Mouse (Mus musculus): ENCODE measurements around the gene BC048403. TPM values are rescaled to one million over a fixed set of nuclear protein-coding genes. Genes with fewer than 3 reads are reported as not detected.

BC048403 gene
- polyA plus RNA-seq, 1 experiment from 2014 or later: 2.8 TPM

DNA sequence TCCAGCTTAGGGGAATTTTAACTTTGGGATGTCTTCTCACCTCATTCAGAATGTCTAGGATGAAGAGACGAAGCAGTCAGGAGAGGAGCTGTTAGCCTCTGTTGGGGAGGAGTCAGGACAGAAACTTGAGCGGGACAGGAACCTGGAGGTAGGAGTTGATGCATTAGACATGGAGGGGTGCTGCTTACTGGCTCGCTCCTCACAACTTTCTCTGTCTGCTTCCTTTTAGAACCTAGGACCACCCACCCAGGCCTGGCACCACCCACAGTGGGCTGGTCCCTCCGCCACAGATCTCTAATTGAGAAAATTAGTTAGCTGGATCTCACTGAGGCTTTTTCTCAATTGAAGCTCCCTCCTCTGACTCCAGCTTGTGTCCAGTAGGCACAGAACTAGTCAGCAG lies 13.2 kb upstream of the BC048403 start:
- ATAC-seq: no peak
- Histone ChIP-seq H3K4me1 (no peaks in the 10 kb centered on the region), H3K9me3 (replicated peaks) (peaks cover 10% of the 10 kb centered on the region; the same call in 1 of the 2 replicates), H3K4me2 (no peak overlapping the region), H3K9ac (no peak overlapping the region), H3K27ac (no peak overlapping the region), H3K36me3 (no peaks in the 10 kb centered on the region), H3K4me3 (no peak overlapping the region), H3K27me3 (replicated peaks) (no peaks in the 10 kb centered on the region)
- 60% methylated on average over 4 of the region's 4 CpGs for WGBS (ENCODE audit: insufficient replicate concordance)

DNA sequence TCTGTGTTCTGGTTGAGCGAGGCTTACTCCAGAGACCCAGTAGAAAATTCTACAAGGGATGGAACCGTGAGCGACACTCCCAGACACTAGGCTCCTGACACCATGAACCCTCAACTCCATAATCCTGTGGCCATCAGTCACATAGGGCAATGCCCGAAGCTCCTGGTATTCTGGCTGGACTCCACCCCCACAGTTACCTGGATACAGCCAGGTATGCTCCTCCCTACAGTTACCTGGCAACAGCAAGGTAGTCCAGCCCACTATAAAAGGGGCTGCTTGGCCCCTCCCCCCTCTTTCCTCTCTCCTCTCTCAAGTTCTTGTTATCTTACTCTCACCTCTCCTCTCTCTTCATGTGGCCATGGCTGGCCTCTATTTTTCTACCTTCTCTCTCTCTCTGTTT lies 12.6 kb upstream of the BC048403 start:
- Histone ChIP-seq H3K9ac (no peak overlapping the region), H3K9me3 (replicated peaks) (peaks cover 3% of the 10 kb centered on the region; the same call in 1 of the 2 replicates), H3K27me3 (replicated peaks) (no peaks in the 10 kb centered on the region), H3K36me3 (no peaks in the 10 kb centered on the region), H3K27ac (no peak overlapping the region), H3K4me3 (no peak overlapping the region), H3K4me1 (no peaks in the 10 kb centered on the region), H3K4me2 (no peak overlapping the region)
- WGBS (ENCODE audit: insufficient replicate concordance): 48% methylated on average over 4 of the region's 4 CpGs
- ATAC-seq: no peak

DNA sequence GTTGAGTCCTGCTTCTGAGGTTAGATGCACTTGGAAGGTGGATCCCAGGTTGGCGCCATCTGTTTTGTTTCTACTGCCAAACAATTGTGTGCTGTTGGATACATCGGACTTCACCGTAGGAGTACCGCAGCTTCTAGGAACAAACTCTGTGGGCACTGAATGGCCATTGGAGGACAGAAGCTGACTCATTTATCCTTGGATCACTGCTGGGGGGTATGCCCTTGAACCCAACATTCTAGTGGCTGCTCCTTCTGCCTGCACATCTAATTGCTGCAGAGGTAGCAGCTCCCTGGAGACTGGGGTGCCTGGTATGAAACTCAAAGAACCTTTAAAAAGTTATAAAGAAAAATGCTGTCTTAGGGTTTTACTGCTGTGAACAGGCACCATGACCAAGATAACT lies 11.5 kb upstream of the BC048403 start:
- Histone ChIP-seq H3K4me2 (no peak overlapping the region), H3K4me1 (no peaks in the 10 kb centered on the region), H3K36me3 (no peaks in the 10 kb centered on the region), H3K27ac (no peak overlapping the region), H3K9me3 (replicated peaks) (no peaks in the 10 kb centered on the region), H3K4me3 (no peak overlapping the region), H3K9ac (no peak overlapping the region), H3K27me3 (replicated peaks) (no peaks in the 10 kb centered on the region)
- ATAC-seq: no peak
- WGBS (ENCODE audit: insufficient replicate concordance): 90% methylated on average over 4 of the region's 4 CpGs

DNA sequence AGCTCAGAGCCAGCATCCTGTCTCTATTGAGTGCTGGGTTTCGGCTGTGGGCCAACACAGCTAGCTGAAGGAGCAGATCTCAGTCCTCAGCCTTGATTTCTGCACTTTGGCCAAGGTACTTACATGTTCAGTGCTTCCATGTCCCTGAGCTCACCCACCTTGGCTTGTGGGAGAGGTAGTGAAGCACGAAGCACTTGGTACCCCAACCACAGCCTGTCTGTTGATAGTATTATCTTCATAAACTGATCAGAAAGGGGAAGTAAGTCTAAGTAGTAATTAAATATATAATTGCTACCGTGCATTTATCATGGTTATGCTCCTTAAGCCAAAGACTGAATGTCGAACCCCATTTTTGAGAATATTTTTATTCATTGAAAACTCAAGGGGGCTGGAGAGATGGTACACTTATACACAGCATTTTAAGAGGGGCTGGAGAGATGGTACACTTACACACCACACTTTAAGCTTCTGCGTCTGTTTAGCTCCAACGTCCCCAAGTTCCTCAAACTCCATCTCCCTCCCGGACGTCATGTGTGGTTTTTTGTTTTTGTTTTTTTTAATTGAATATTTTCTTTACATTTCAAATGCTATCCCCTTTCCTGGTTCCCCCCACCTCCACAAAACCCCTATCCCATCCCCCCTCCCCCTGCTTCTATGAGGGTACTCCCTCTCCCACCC lies 8.6 kb upstream of the BC048403 start:
- Histone ChIP-seq H3K4me1 (no peaks in the 10 kb centered on the region), H3K27me3 (replicated peaks) (no peaks in the 10 kb centered on the region), H3K4me3 (no peak overlapping the region), H3K4me2 (no peak overlapping the region), H3K27ac (no peak overlapping the region), H3K9ac (no peak overlapping the region), H3K36me3 (no peaks in the 10 kb centered on the region), H3K9me3 (replicated peaks) (no peaks in the 10 kb centered on the region)
- WGBS (ENCODE audit: insufficient replicate concordance): 59% methylated on average over 8 of the region's 8 CpGs
- no peak for ATAC-seq

DNA sequence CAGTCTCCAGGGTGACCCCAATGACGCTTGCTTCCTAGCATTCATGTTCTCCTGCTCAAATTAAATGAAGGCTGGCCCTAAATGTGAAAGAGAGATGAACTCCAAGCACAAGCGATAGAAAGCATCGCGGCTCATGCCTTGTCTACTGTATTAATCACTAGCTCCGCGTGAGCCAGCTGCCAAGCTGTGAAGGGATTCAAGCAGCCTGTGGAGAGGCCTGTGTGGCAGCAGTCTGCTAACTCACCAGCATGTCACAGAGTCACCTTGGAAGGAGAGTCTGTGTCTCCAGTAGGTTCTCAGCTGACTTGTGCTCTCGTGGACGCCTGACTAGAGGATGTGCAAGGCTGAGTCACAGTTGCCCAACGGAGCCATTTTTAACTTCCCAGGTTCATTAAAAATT lies 7.2 kb upstream of the BC048403 start:
- H3K4me1 ChIP-seq: no peaks in the 10 kb centered on the region
- no peak for ATAC-seq
- H3K27me3 ChIP-seq (replicated peaks): no peaks in the 10 kb centered on the region
- H3K4me3 ChIP-seq: no peak overlapping the region
- H3K9ac ChIP-seq: no peak overlapping the region
- H3K36me3 ChIP-seq: no peaks in the 10 kb centered on the region
- no peak overlapping the region for H3K27ac ChIP-seq
- H3K9me3 ChIP-seq (replicated peaks): no peaks in the 10 kb centered on the region
- H3K4me2 ChIP-seq: no peak overlapping the region
- WGBS (ENCODE audit: insufficient replicate concordance): 80% methylated on average over 9 of the region's 9 CpGs

GRCm38 (mm10) chr10:121737256-121737655 lies 2.5 kb upstream of the BC048403 start:
- no peak for ATAC-seq
- Histone ChIP-seq H3K4me1 (peaks cover 21% of the 10 kb centered on the region), H3K9me3 (replicated peaks) (no peaks in the 10 kb centered on the region), H3K27me3 (replicated peaks) (no peaks in the 10 kb centered on the region), H3K4me3 (no peak overlapping the region), H3K27ac (no peak overlapping the region), H3K9ac (no peak overlapping the region), H3K4me2 (no peak overlapping the region), H3K36me3 (0 out of 2 replicates have a peak, but pooled peaks cover under 1% of the 10 kb centered on the region)
- WGBS (ENCODE audit: insufficient replicate concordance): 80% methylated on average over 3 of the region's 3 CpGs

GRCm38 (mm10) chr10:121742336-121742735 lies 2.6 kb downstream of the BC048403 start:
- WGBS (ENCODE audit: insufficient replicate concordance): 64% methylated on average over 4 of the region's 4 CpGs

DNA sequence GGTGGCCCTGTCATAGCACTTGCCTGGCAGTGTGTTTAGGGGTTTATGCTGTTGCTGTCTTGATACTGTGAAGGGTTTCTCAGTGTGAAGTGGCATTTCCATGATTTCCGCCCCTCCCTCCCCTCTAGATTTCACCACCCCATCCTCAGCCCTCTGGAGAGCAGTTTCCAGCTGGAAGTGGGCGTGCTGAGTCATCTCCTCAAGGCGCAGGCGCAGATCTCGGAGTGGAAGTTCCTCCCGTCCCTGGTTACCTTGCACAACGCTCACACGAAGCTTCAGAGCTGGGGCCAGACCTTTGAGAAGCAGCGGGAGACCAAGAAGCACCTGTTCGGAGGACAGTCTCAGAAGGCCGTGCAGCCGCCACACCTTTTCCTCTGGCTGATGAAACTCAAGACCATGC lies 10.4 kb downstream of the BC048403 start:
- no peak for ATAC-seq
- Histone ChIP-seq H3K4me2 (no peak overlapping the region), H3K4me3 (no peak overlapping the region), H3K4me1 (no peaks in the 10 kb centered on the region), H3K9me3 (replicated peaks) (no peaks in the 10 kb centered on the region), H3K27ac (no peak overlapping the region), H3K27me3 (replicated peaks) (no peaks in the 10 kb centered on the region), H3K36me3 (peaks cover 74% of the 10 kb centered on the region), H3K9ac (no peak overlapping the region)
- 86% methylated on average over 12 of the region's 12 CpGs for WGBS (ENCODE audit: insufficient replicate concordance)

More at GRCm38 (mm10) chr10:121742336-121742735, 2.6 kb downstream of the BC048403 start:
- no peak for ATAC-seq
- Histone ChIP-seq H3K4me3 (no peak overlapping the region), H3K9ac (no peak overlapping the region), H3K4me2 (no peak overlapping the region), H3K9me3 (replicated peaks) (no peaks in the 10 kb centered on the region; the same call in 1 of the 2 replicates), H3K27ac (no peak overlapping the region), H3K4me1 (peaks cover 21% of the 10 kb centered on the region), H3K36me3 (peaks cover 35% of the 10 kb centered on the region), H3K27me3 (replicated peaks) (no peaks in the 10 kb centered on the region)

DNA sequence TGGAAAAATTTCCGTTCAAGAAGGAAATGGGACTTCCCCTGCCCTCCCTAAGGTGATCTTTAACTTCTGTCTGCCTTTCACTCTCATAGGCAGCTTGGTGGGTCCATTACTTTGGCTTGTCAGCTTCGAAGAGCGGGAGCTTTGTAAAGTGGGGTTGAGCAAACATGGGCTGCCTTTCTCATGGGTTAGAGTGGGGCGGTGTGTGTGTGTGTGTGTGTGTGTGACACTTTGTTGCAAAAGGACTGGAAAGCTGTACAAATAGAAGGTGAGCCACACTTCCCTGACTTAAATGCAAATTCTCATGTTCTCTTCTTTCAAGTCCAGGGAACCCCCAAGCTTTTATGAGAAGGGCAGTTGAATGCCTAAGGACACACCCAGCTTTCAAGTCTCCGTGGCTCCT lies 14.5 kb downstream of the BC048403 start:
- 61% methylated on average over 5 of the region's 5 CpGs for WGBS (ENCODE audit: insufficient replicate concordance)
- Histone ChIP-seq H3K36me3 (peaks cover 34% of the 10 kb centered on the region), H3K9me3 (replicated peaks) (no peaks in the 10 kb centered on the region), H3K4me1 (0 out of 2 replicates have a peak, but pooled peaks cover 7% of the 10 kb centered on the region), H3K9ac (no peak overlapping the region), H3K4me3 (no peak overlapping the region), H3K4me2 (no peak overlapping the region), H3K27ac (no peak overlapping the region), H3K27me3 (replicated peaks) (no peaks in the 10 kb centered on the region)
- ATAC-seq: no peak

DNA sequence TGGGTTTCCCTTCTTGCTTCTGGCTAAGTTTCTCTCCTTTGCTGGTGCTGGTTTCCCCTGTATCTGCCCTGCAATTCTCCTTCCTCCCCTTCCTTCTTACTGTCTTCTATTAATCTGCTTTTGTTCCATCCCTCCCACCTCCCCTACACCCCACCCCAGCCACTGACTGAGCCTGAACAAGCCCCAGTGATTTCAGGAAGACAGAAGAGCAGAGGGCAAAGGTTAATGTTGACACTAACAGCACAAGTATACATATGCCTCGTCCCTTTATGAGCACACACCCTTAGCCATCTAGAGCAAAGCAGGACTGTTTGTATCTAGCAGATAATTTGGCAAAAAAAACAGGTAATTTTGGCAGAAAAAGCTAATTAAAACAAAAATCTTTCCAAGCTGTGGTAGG lies 16.1 kb downstream of the BC048403 start:
- H3K4me2 ChIP-seq: no peak overlapping the region
- no peak overlapping the region for H3K4me3 ChIP-seq
- WGBS (ENCODE audit: insufficient replicate concordance): 41% methylated on average over 1 of the region's 1 CpGs
- H3K36me3 ChIP-seq: peaks cover 19% of the 10 kb centered on the region
- ATAC-seq: no peak
- H3K9ac ChIP-seq: no peak overlapping the region
- 0 out of 2 replicates have a peak, but pooled peaks cover 7% of the 10 kb centered on the region for H3K4me1 ChIP-seq
- no peaks in the 10 kb centered on the region for H3K9me3 ChIP-seq (replicated peaks)
- no peak overlapping the region for H3K27ac ChIP-seq
- H3K27me3 ChIP-seq (replicated peaks): no peaks in the 10 kb centered on the region

- 61% methylated on average over 4 of the region's 4 CpGs for WGBS (ENCODE audit: insufficient replicate concordance)
- no peak overlapping the region for H3K9ac ChIP-seq
- no peak overlapping the region for H3K27ac ChIP-seq
- ATAC-seq: no peak
- no peak overlapping the region for H3K4me3 ChIP-seq
- H3K9me3 ChIP-seq (replicated peaks): no peaks in the 10 kb centered on the region
- 0 out of 2 replicates have a peak, but pooled peaks cover 7% of the 10 kb centered on the region for H3K4me1 ChIP-seq
- no peak overlapping the region for H3K4me2 ChIP-seq
- no peaks in the 10 kb centered on the region for H3K27me3 ChIP-seq (replicated peaks)
- peaks cover 11% of the 10 kb centered on the region for H3K36me3 ChIP-seq
These were observed 16.9 kb downstream of the BC048403 start for GRCm38 (mm10) chr10:121756677-121757076.

DNA sequence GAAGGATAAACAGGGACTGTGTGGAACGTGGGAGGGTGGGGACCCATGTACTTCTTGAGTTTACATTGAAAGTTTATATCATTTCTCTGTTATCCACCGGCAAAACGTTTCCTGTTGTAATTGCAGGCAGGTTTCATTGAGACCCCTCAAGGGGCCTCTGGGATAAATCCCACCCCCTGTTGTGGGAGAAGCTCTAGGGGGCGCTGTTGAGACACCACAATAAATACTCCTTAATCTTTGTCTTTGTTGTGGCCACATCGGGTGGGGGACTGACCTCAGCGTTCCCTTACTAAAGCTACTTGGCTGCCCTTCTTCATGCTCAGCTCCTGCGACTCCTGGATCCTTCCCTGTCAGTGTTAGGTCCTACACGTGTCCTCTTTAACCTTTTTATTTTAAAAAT lies 19.4 kb downstream of the BC048403 start:
- Histone ChIP-seq H3K4me1 (0 out of 2 replicates have a peak, but pooled peaks cover 7% of the 10 kb centered on the region), H3K27ac (no peak overlapping the region), H3K4me3 (no peak overlapping the region), H3K9me3 (replicated peaks) (no peaks in the 10 kb centered on the region), H3K36me3 (no peaks in the 10 kb centered on the region), H3K27me3 (replicated peaks) (no peaks in the 10 kb centered on the region), H3K9ac (no peak overlapping the region), H3K4me2 (no peak overlapping the region)
- no peak for ATAC-seq
- WGBS (ENCODE audit: insufficient replicate concordance): 47% methylated on average over 8 of the region's 8 CpGs

- H3K9me3 ChIP-seq (replicated peaks): no peaks in the 10 kb centered on the region
- no peak overlapping the region for H3K4me3 ChIP-seq
- no peak overlapping the region for H3K27ac ChIP-seq
- no peak overlapping the region for H3K9ac ChIP-seq
- H3K4me1 ChIP-seq: no peaks in the 10 kb centered on the region
- WGBS (ENCODE audit: insufficient replicate concordance): 82% methylated on average over 9 of the region's 9 CpGs
- no peaks in the 10 kb centered on the region for H3K27me3 ChIP-seq (replicated peaks)
- H3K4me2 ChIP-seq: no peak overlapping the region
- ATAC-seq: no peak
- H3K36me3 ChIP-seq: no peaks in the 10 kb centered on the region
These were observed 22.4 kb downstream of the BC048403 start for GRCm38 (mm10) chr10:121762141-121762540.

Data from liver, embryonic 12.5 days (tissue).